Mouse (Mus musculus): ENCODE results near the gene Nup54.

Gene Nup54

DNA sequence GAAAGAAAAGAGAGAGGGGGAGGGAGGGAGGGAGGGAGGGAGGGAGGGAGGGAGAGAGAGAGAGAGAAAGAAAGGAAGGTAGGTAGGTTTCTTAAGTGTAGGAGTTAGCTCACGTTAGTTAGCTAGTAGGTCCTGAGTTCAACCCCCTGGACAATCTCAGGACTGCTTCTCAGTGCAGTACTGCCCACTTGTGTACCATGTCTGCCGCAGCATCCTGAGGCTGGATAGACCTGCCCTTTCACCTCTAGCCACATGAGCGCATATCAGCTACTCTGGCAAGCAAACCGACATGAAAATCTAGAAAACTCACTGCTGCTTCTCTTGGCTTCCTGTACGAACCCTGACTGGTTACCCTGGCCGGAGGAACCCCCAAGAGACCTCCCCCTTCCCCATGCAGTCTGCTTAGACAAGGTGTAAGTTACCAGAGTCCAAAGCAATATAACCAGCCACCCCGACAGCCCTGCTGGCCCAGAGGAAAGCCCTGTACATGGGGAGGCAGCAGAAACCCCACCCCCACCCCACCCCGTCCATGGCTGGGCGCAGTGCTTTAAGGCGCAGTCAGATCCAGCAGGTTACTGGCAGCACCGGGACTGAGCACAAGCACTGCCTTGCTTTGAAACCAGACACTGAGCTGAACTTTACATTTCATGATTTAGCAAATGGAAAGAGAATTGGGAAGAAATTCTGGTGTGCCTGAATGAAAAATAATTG, 21.6 kb downstream of the Nup54 start:
- DNase-seq (ENCODE audit: low spot score): no peak

GRCm38 (mm10) chr5:92411461-92412140, 23.4 kb downstream of the Nup54 start:
- DNase-seq (ENCODE audit: low spot score): no peak

DNA sequence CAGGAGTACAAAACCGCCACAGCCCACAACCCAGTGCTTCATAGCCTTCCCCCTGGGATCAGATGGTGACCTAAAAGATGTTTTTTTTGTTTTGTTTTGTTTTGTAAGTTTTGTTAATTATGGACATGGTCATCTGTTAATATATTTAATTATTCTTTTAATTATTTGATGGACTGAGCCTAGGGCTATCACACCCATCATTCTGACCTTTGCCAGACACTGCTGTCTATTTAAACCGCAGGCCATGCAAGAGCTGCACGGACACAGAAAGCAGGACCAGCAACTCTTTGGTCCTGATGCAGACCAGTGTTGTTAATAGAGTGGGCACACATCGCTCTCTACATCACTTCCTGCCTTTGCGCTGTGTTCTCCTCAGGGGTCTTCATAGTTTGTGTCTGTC, 24.5 kb downstream of the Nup54 start:
- no peak for DNase-seq (ENCODE audit: low spot score)

- peak; percentile 28 for DNase-seq (ENCODE audit: low spot score)
Observed at GRCm38 (mm10) chr5:92409361-92410155, 25.5 kb downstream of the Nup54 start.

DNA sequence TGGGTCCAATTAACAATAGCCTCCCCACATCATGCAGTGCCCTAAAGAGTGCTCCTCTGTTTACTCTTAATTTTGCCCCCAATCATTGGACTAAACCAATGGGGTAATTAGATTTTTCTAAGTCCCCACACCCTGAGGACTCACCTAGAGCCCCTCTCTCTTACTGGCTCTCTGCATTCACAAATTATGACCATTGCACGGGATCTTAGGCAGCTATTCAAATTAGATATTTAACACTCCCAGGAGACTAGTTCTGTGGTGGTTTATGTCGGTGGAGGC, 30.7 kb downstream of the Nup54 start:
- DNase-seq (ENCODE audit: low spot score): no peak

- DNase-seq (ENCODE audit: low spot score): no peak
Observed at GRCm38 (mm10) chr5:92403562-92404399, 31.2 kb downstream of the Nup54 start.

DNA sequence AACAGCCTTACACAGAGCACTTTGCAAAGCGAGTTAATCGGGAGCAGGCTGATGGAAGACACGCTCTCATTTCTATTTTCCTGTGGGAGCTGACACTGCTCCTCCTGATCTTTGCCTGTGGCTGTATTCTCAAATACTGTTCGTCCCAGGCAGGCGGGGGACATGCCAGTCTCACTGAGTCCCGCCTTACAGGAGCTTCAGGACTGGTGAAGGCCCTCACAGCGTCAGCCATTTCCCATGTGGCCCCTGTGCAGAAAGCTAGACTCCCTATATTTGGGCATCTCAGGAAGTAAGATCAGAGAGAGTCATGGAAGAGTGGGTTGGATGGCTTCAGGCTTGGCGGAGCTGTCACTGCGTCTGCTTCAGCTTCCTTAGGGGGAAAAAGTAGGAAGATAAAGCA, 32.2 kb downstream of the Nup54 start:
- DNase-seq (ENCODE audit: low spot score): no peak

DNA sequence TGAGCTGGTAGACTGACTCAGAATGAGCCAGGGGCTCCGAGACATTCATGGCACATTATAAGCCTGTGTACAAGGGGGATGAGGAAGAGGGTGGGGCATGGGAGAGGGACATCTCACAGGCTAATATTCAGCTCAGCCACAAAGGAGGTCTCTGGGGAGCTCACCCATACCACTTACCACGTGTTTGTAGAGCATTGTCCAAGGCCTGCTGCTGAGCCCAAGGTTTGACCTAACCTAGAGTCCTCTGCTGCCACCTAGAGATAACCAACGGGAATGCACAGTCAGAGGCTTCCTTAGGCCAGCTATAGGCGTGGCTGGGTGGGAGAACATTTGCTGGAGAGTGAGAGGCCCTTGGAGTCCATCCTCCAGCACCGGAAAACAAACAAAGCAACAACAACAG, 36.9 kb downstream of the Nup54 start:
- peak; percentile 80 for DNase-seq (ENCODE audit: low spot score)

- no peak for DNase-seq (ENCODE audit: low spot score)
Observed at GRCm38 (mm10) chr5:92396476-92396875, 38.5 kb downstream of the Nup54 start.

DNA sequence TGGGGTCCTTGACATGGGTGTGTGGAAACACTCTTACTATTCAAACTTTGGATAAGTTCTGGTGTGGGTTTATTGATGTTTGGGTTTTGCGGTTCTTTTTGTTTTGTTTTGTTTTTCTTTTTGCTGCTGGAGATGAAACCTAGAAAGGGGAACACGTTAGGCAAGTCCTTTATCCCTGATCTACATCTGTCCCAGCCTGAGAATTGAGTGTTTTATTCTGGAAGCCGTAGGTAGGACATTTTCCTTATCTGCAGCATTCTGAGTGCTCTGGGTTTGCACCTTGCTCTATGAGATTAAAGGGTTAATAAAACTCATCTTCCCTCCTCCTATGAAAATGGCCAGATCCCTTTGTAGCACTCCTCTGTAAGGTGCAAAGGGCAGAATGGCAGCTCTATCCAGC, 39.3 kb downstream of the Nup54 start:
- DNase-seq (ENCODE audit: low spot score): no peak

- DNase-seq (ENCODE audit: low spot score): no peak
Observed at GRCm38 (mm10) chr5:92393863-92394262, 41.2 kb downstream of the Nup54 start.

GRCm38 (mm10) chr5:92392542-92392941, 42.5 kb downstream of the Nup54 start:
- no peak for DNase-seq (ENCODE audit: low spot score)

GRCm38 (mm10) chr5:92390615-92391014, 44.4 kb downstream of the Nup54 start:
- no peak for DNase-seq (ENCODE audit: low spot score)

- DNase-seq (ENCODE audit: low spot score): no peak
Observed at GRCm38 (mm10) chr5:92389977-92390376, 45.0 kb downstream of the Nup54 start.

DNA sequence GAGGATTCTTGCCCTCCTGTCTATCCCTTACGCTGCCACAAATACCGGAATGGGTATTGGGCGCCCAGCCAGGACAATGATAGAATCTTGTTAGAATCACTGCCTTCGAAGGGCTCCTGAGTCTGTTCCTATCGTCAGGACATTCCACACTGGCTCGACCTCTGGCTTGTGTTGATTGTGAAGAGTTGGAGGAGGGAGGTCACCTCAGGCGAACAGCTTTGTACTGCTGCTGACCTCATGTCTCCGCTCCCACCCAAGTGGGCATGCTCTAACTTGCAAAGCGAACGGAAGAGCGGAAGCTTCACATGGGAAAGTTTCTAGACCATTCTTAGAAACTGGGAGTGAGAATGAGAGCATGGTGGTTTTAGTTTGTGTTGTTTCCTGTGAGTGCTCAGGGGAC, 47.6 kb downstream of the Nup54 start:
- peak; percentile 31 for DNase-seq (ENCODE audit: low spot score)

GRCm38 (mm10) chr5:92386643-92387042, 48.4 kb downstream of the Nup54 start:
- no peak for DNase-seq (ENCODE audit: low spot score)

GRCm38 (mm10) chr5:92386102-92386501, 48.9 kb downstream of the Nup54 start:
- DNase-seq (ENCODE audit: low spot score): no peak

DNA sequence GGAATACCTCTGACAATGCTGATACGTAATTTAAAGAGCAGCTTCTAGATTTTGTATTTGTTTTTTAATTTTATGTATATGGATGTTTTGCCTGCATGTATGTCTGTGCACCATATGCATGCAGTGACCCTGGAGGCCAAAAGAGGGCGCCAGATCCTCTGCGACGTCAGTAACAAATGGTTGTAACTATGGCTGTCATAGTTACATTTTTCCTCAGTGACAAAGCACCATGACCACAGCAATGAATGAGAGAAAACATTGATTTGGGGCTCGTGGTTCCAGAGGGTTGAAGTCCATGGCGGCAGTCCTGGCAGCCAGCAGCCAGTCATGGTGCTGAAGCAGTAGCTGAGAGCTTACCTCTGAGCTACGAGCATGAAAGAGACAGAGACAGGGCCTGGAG, 50.2 kb downstream of the Nup54 start:
- DNase-seq (ENCODE audit: low spot score): no peak

DNA sequence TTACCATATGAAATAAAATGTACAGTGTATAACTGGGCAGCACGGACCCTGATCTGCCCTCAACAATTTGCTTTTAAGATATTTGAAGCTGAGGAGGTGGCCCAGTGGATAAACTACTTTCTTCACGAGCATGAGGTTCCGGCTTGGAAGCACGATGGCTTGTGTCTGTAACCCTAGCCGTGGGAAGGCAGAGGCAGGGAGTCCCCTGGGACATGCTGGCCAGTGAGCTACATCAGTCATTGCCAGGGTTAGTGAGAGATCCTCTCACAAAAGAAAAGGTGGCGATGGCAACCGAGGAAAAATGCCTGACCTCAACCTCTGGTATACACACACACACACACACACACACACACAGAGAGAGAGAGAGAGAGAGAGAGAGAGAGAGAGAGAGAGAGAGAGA, 51.3 kb downstream of the Nup54 start:
- no peak for DNase-seq (ENCODE audit: low spot score)

DNA sequence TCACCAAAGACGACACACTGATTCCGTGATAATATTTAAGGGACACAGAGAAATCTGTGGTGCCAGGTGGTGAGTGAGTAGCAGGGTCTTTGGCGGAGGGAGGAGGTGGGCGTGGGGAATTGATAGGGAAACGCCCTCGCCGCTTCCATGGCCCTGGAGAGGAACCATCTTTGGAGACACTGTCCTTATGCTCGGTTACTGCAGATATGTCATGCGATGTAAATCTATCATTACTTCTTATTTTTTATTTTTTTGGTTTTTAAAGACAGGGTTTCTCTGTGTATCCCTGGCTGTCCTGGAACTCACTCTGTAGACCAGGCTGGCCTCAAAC, 52.7 kb downstream of the Nup54 start:
- DNase-seq (ENCODE audit: low spot score): no peak

DNA sequence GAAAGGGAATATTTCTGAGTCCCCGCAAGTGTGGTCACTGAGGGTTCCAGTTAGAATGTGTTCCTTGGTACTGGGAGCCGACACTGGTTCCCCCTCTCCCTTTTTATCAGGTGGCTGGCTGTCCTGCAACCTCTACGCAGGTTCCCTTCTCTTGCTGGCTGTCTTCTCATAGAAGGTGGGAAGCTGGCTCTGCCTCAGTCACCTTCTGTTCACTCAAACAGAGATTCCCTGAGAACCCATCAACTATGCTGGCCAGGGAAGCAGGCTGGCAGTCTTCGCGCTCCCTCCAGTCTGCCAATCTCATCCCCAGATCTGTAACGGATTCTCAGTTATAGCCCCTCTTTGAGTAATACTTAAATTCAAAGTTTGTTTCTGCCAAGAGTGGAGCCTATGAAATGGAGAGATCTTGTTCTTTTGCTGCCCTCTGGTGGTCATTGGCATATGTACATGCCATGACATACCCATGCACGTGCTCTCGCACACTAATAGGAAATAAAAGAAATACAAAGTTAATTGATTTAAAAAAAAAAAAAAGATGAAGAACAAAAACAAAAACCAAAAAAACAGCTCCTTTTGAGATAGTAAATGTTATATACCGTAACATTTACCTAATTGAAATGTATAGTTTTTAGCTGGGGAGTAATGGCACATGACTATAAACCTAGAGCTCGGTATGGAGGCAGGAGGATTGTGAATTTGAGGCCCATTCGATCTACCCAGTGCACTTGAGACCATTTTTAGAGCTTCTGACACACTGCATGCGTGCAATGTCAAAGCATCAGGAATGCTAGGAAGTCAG, 53.3 kb downstream of the Nup54 start:
- DNase-seq (ENCODE audit: low spot score): peak; percentile 83

All from lung, postnatal 25 days (tissue).